Mouse (Mus musculus) kidney, embryonic 15.5 days (tissue): Measurements from ENCODE around the gene Pde4dip. TPM values are rescaled to one million over a fixed set of nuclear protein-coding genes. Genes with fewer than 3 reads are reported as not detected.

Source experiments
- ATAC-seq: fragments of 200-750 bp; cut with Nextera tagmentation; replicated peaks from 2 replicates; pipeline ENCODE4 v1.8.0; 2017; ENCODE audit warnings: moderate TSS enrichment; ENCODE audit not compliant: low FRiP score
- H3K27ac ChIP-seq: fragments of 300-500 bp; sonication (generic); 2 replicates; pipeline ENCODE4 v1.5.1; 2015; ENCODE audit warnings: mild to moderate bottlenecking, inconsistent platforms
- H3K27me3 ChIP-seq: fragments of 300-500 bp; sonication (generic); 2 replicates; pipeline ENCODE4 v1.6.1; 2015; ENCODE audit warnings: inconsistent platforms
- H3K36me3 ChIP-seq: fragments of 300-500 bp; sonication (generic); 2 replicates; pipeline ENCODE4 v1.6.1; 2015; ENCODE audit warnings: inconsistent platforms
- H3K4me1 ChIP-seq: fragments of 300-500 bp; sonication (generic); 2 replicates; pipeline ENCODE4 v1.6.1; 2015; ENCODE audit warnings: inconsistent platforms
- H3K4me2 ChIP-seq: fragments of 300-500 bp; sonication (generic); 2 replicates; pipeline ENCODE4 v1.6.1; 2015; ENCODE audit warnings: moderate library complexity, mild to moderate bottlenecking, inconsistent platforms
- H3K4me3 ChIP-seq: fragments of 300-500 bp; sonication (generic); replicated peaks from 2 replicates; pipeline ENCODE4 v1.5.1; 2015; ENCODE audit warnings: mild to moderate bottlenecking, inconsistent platforms
- H3K9ac ChIP-seq: fragments of 300-500 bp; sonication (generic); 2 replicates; pipeline ENCODE4 v1.6.1; 2015; ENCODE audit warnings: mild to moderate bottlenecking, inconsistent platforms
- H3K9me3 ChIP-seq: fragments of 300-500 bp; sonication (generic); replicated peaks from 2 replicates; pipeline ENCODE4 v1.6.1; 2016; ENCODE audit warnings: inconsistent platforms
- WGBS: fragments of 180-500 bp; shearing (Covaris S2); methylation state at CpG from one replicate; pipeline ENCODE4 v1.1.7; 2015; ENCODE audit warnings: mixed read lengths; 5-methylcytosine and 5-hydroxymethylcytosine counted together
- polyA plus RNA-seq: library from polyadenylated mRNA; unstranded; fragments of >200 nt; fragmentation: Nextera tagmentation; extraction: Ambion mirVana; gene quantifications from 2 replicates; pipeline ENCODE4 v1.2.1, GENCODE M21; 2015

Pde4dip gene
- polyA plus RNA-seq, 1 experiment from 2014 or later = 23.2 TPM

GRCm38 (mm10) chr3:97805559-97805958, 82.9 kb downstream of the Pde4dip start:
- Histone ChIP-seq H3K36me3 (no peaks in the 10 kb centered on the region), H3K4me1 (peaks cover 9% of the 10 kb centered on the region; the same call in 1 of the 2 replicates), H3K27ac (no peak overlapping the region), H3K9ac (no peak overlapping the region), H3K4me3 (no peak overlapping the region), H3K27me3 (no peaks in the 10 kb centered on the region), H3K4me2 (no peak overlapping the region), H3K9me3 (no peaks in the 10 kb centered on the region)
- ATAC-seq = no peak
- 82% methylated on average over 2 of the region's 2 CpGs for WGBS

GRCm38 (mm10) chr3:97803675-97804074, 84.8 kb downstream of the Pde4dip start:
- 22% methylated on average over 3 of the region's 3 CpGs for WGBS
- 0 out of 2 replicates have a peak, but pooled peaks have one; percentile 62 for ATAC-seq
- Histone ChIP-seq H3K4me1 (peaks cover 11% of the 10 kb centered on the region; the same call in 1 of the 2 replicates), H3K36me3 (no peaks in the 10 kb centered on the region), H3K27ac (peak overlapping the region; percentile 5), H3K9me3 (no peaks in the 10 kb centered on the region), H3K4me3 (no peak overlapping the region), H3K4me2 (no peak overlapping the region), H3K9ac (no peak overlapping the region), H3K27me3 (no peaks in the 10 kb centered on the region)

GRCm38 (mm10) chr3:97802927-97803326, 85.6 kb downstream of the Pde4dip start:
- ATAC-seq = no peak
- WGBS = 92% methylated on average over 2 of the region's 2 CpGs

GRCm38 (mm10) chr3:97802297-97802696, 86.2 kb downstream of the Pde4dip start:
- H3K27me3 ChIP-seq = no peaks in the 10 kb centered on the region
- H3K27ac ChIP-seq = no peak overlapping the region
- H3K4me2 ChIP-seq = no peak overlapping the region
- H3K36me3 ChIP-seq = no peaks in the 10 kb centered on the region
- H3K4me3 ChIP-seq = no peak overlapping the region
- no peaks in the 10 kb centered on the region for H3K9me3 ChIP-seq
- no peak for ATAC-seq
- H3K9ac ChIP-seq = no peak overlapping the region
- 74% methylated on average over 5 of the region's 5 CpGs for WGBS
- H3K4me1 ChIP-seq = peaks cover 11% of the 10 kb centered on the region; the same call in 1 of the 2 replicates

More at GRCm38 (mm10) chr3:97802927-97803326, 85.6 kb downstream of the Pde4dip start:
- no peaks in the 10 kb centered on the region for H3K27me3 ChIP-seq
- peaks cover 11% of the 10 kb centered on the region; the same call in 1 of the 2 replicates for H3K4me1 ChIP-seq
- H3K36me3 ChIP-seq = no peaks in the 10 kb centered on the region
- H3K4me2 ChIP-seq = no peak overlapping the region
- no peaks in the 10 kb centered on the region for H3K9me3 ChIP-seq
- no peak overlapping the region for H3K9ac ChIP-seq
- H3K27ac ChIP-seq = no peak overlapping the region
- H3K4me3 ChIP-seq = no peak overlapping the region

- Histone ChIP-seq H3K36me3 (no peaks in the 10 kb centered on the region), H3K9ac (no peak overlapping the region), H3K4me3 (no peak overlapping the region), H3K4me1 (peaks cover 11% of the 10 kb centered on the region; the same call in 1 of the 2 replicates), H3K27me3 (no peaks in the 10 kb centered on the region), H3K4me2 (no peak overlapping the region), H3K9me3 (no peaks in the 10 kb centered on the region), H3K27ac (no peak overlapping the region)
- WGBS = 32% methylated on average over 3 of the region's 3 CpGs
- ATAC-seq = peak; percentile 60
Measured at GRCm38 (mm10) chr3:97801178-97801699, 87.3 kb downstream of the Pde4dip start.

GRCm38 (mm10) chr3:97800657-97801056, 87.8 kb downstream of the Pde4dip start:
- ATAC-seq = 0 out of 2 replicates have a peak, but pooled peaks have one; percentile 12
- Histone ChIP-seq H3K27me3 (no peaks in the 10 kb centered on the region), H3K9me3 (no peaks in the 10 kb centered on the region), H3K9ac (no peak overlapping the region), H3K36me3 (no peaks in the 10 kb centered on the region), H3K4me3 (no peak overlapping the region), H3K4me1 (peaks cover 11% of the 10 kb centered on the region; the same call in 1 of the 2 replicates), H3K27ac (no peak overlapping the region), H3K4me2 (no peak overlapping the region)
- 67% methylated on average over 5 of the region's 5 CpGs for WGBS

- no peaks in the 10 kb centered on the region for H3K36me3 ChIP-seq
- 46% methylated on average over 3 of the region's 3 CpGs for WGBS
- H3K9me3 ChIP-seq = no peaks in the 10 kb centered on the region
- no peak for ATAC-seq
- no peak overlapping the region for H3K9ac ChIP-seq
- peaks cover 11% of the 10 kb centered on the region; the same call in 1 of the 2 replicates for H3K4me1 ChIP-seq
- H3K27ac ChIP-seq = no peak overlapping the region
- H3K27me3 ChIP-seq = no peaks in the 10 kb centered on the region
- H3K4me2 ChIP-seq = no peak overlapping the region
- no peak overlapping the region for H3K4me3 ChIP-seq
Measured at GRCm38 (mm10) chr3:97800004-97800403, 88.5 kb downstream of the Pde4dip start.

- Histone ChIP-seq H3K27ac (no peak overlapping the region), H3K4me3 (no peak overlapping the region), H3K4me2 (no peak overlapping the region), H3K9ac (no peak overlapping the region), H3K9me3 (no peaks in the 10 kb centered on the region), H3K27me3 (0 out of 2 replicates have a peak, but pooled peaks cover 3% of the 10 kb centered on the region), H3K4me1 (peaks cover 11% of the 10 kb centered on the region; the same call in 1 of the 2 replicates), H3K36me3 (no peaks in the 10 kb centered on the region)
- 75% methylated on average over 3 of the region's 3 CpGs for WGBS
- no peak for ATAC-seq
Measured at GRCm38 (mm10) chr3:97799267-97799666, 89.2 kb downstream of the Pde4dip start.

- no peak overlapping the region for H3K4me3 ChIP-seq
- no peak for ATAC-seq
- WGBS = 57% methylated on average over 6 of the region's 6 CpGs
- H3K4me1 ChIP-seq = peaks cover 11% of the 10 kb centered on the region; the same call in 1 of the 2 replicates
- H3K36me3 ChIP-seq = no peaks in the 10 kb centered on the region
- no peaks in the 10 kb centered on the region for H3K9me3 ChIP-seq
- no peak overlapping the region for H3K27ac ChIP-seq
- H3K9ac ChIP-seq = no peak overlapping the region
- 0 out of 2 replicates have a peak, but pooled peaks cover 3% of the 10 kb centered on the region for H3K27me3 ChIP-seq
- H3K4me2 ChIP-seq = no peak overlapping the region
Measured at GRCm38 (mm10) chr3:97797371-97797770, 91.1 kb downstream of the Pde4dip start.

- no peak overlapping the region for H3K27ac ChIP-seq
- no peaks in the 10 kb centered on the region for H3K36me3 ChIP-seq
- H3K4me3 ChIP-seq = no peak overlapping the region
- no peak for ATAC-seq
- H3K4me1 ChIP-seq = no peaks in the 10 kb centered on the region
- no peak overlapping the region for H3K9ac ChIP-seq
- 0 out of 2 replicates have a peak, but pooled peaks cover 3% of the 10 kb centered on the region for H3K27me3 ChIP-seq
- no peak overlapping the region for H3K4me2 ChIP-seq
- 0 out of 2 replicates have a peak, but pooled peaks cover 4% of the 10 kb centered on the region for H3K9me3 ChIP-seq
- WGBS = 86% methylated on average over 8 of the region's 8 CpGs
Measured at GRCm38 (mm10) chr3:97793995-97794394, 94.5 kb downstream of the Pde4dip start.

- 0 out of 2 replicates have a peak, but pooled peaks cover 3% of the 10 kb centered on the region for H3K27me3 ChIP-seq
- no peaks in the 10 kb centered on the region for H3K4me1 ChIP-seq
- no peak overlapping the region for H3K4me2 ChIP-seq
- no peak overlapping the region for H3K9ac ChIP-seq
- ATAC-seq = no peak
- no peak overlapping the region for H3K4me3 ChIP-seq
- H3K9me3 ChIP-seq = 0 out of 2 replicates have a peak, but pooled peaks cover 4% of the 10 kb centered on the region
- no peaks in the 10 kb centered on the region for H3K36me3 ChIP-seq
- 73% methylated on average over 1 of the region's 1 CpGs for WGBS
- no peak overlapping the region for H3K27ac ChIP-seq
Measured at GRCm38 (mm10) chr3:97790150-97790549, 98.4 kb downstream of the Pde4dip start.

GRCm38 (mm10) chr3:97789317-97789716, 99.2 kb downstream of the Pde4dip start:
- H3K36me3 ChIP-seq = no peaks in the 10 kb centered on the region
- H3K27ac ChIP-seq = no peak overlapping the region
- H3K4me3 ChIP-seq = no peak overlapping the region
- 0 out of 2 replicates have a peak, but pooled peaks cover 4% of the 10 kb centered on the region for H3K9me3 ChIP-seq
- ATAC-seq = no peak
- H3K4me1 ChIP-seq = no peaks in the 10 kb centered on the region
- no peaks in the 10 kb centered on the region for H3K27me3 ChIP-seq
- H3K4me2 ChIP-seq = no peak overlapping the region
- H3K9ac ChIP-seq = no peak overlapping the region
